ENCODE assay signal across 16 mouse cellular contexts in the genomic region with DNA sequence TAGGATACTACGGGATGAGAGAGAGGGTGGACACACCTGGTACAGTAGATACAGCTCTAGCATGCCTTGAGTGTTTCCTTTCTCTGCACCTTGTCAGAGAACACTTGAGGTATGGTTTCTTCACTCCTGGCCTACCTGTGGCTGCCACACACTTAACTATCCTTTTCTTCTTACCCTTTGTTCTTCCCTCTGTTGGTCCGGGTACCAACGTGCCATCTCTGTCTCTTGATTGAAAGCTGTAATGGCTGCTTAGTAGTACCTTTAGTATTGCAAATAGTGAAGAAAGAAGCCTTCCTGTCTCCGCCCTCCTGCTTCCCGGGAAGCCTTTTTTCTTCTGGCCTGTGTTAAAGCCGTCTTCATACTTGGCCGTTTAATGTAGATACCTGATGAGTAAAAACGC. TPM values are rescaled to one million over a fixed set of nuclear protein-coding genes. Genes with fewer than 3 reads are reported as not detected.
"Had no signal": no experiment of that assay in that cellular context is flagged by ENCODE, and none has a peak within 500 bp of the region (broad histone marks: within the 10 kb centered on the region; RNA-seq: fewer than 3 reads in every experiment).

No protein-coding gene starts in this region.

- H3K9me3 ChIP-seq: limb, embryonic 10.5 days; limb, embryonic 13.5 days; liver, embryonic 13.5 days; midbrain, embryonic 13.5 days had no signal

- H3K4me2 ChIP-seq: limb, embryonic 13.5 days; liver, embryonic 13.5 days; lung, embryonic 14.5 days; midbrain, embryonic 13.5 days had no signal

- ATAC-seq: lung, postnatal 0 days; midbrain, embryonic 13.5 days had no signal

- H3K27me3 ChIP-seq: limb, embryonic 13.5 days; liver, embryonic 13.5 days; midbrain, embryonic 13.5 days had no signal

- H3K4me3 ChIP-seq: layer of hippocampus, adult 2 months; limb, embryonic 10.5 days; limb, embryonic 13.5 days; liver, embryonic 13.5 days; midbrain, embryonic 13.5 days had no signal

- H3K36me3 ChIP-seq: liver, embryonic 13.5 days had no signal

- H3K27ac ChIP-seq: kidney, postnatal 0 days; layer of hippocampus, adult 2 months; limb, embryonic 10.5 days; limb, embryonic 13.5 days; liver, embryonic 13.5 days; macrophage; midbrain, embryonic 13.5 days; stomach, postnatal 0 days had no signal

- DNase-seq: kidney, adult 18-20 months; kidney, adult 9 months; kidney, postnatal 25 days; layer of hippocampus, adult 9-11 months; liver; liver, embryonic 13.5 days; lung, embryonic 14.5 days; thymus, postnatal 25 days had no signal

- H3K9ac ChIP-seq: limb, embryonic 13.5 days; liver, embryonic 13.5 days; lung, embryonic 14.5 days; midbrain, embryonic 13.5 days had no signal

RNA-seq across cellular contexts. Expression of a gene that starts 45.5 kb away (rescaled TPM):
- polyA plus RNA-seq: liver, embryonic 13.5 days; macrophage had no signal
